Mouse (Mus musculus) heart, embryonic 16.5 days (tissue): ENCODE data around the gene Sstr5. TPM values are rescaled to one million over a fixed set of nuclear protein-coding genes. Genes with fewer than 3 reads are reported as not detected.
A peak's percentile ranks its signal among the peaks of the same experiment; 100 is the strongest.

Experiments
- ATAC-seq: fragments of 200-750 bp; cut with Nextera tagmentation; replicated peaks from 2 replicates; pipeline ENCODE4 v1.8.0; 2017; ENCODE audit warnings: moderate number of reproducible peaks; ENCODE audit not compliant: insufficient read depth, low FRiP score; ENCODE audit errors: extremely low read depth
- H3K27ac ChIP-seq: fragments of 300-500 bp; sonication (generic); 2 replicates; pipeline ENCODE4 v1.5.1; 2014; ENCODE audit warnings: mild to moderate bottlenecking, low read length, control low read depth, moderate library complexity
- H3K27me3 ChIP-seq: fragments of 300-500 bp; sonication (generic); 2 replicates; pipeline ENCODE4 v1.6.1; 2014; ENCODE audit warnings: low read length, mixed read lengths; ENCODE audit not compliant: control insufficient read depth, insufficient read depth
- H3K36me3 ChIP-seq: fragments of 300-500 bp; sonication (generic); 2 replicates; pipeline ENCODE4 v1.6.1; 2014; ENCODE audit not compliant: control insufficient read depth, insufficient read depth
- H3K4me1 ChIP-seq: fragments of 300-500 bp; sonication (generic); 2 replicates; pipeline ENCODE4 v1.6.1; 2014; ENCODE audit warnings: low read length, mixed read lengths; ENCODE audit not compliant: control insufficient read depth, insufficient read depth
- H3K4me2 ChIP-seq: fragments of 300-500 bp; sonication (generic); 2 replicates; pipeline ENCODE4 v1.6.1; 2014; ENCODE audit warnings: low read depth, mild to moderate bottlenecking, control low read depth, low read length
- H3K4me3 ChIP-seq: fragments of 300-500 bp; sonication (generic); 2 replicates; pipeline ENCODE4 v1.5.1; 2014; ENCODE audit warnings: mild to moderate bottlenecking, control low read depth, low read length
- H3K9ac ChIP-seq: fragments of 300-500 bp; sonication (generic); 2 replicates; pipeline ENCODE4 v1.6.1; 2014; ENCODE audit warnings: low read length, control low read depth
- H3K9me3 ChIP-seq: fragments of 300-500 bp; sonication (generic); replicated peaks from 2 replicates; pipeline ENCODE4 v1.6.1; 2016; ENCODE audit warnings: low read length; ENCODE audit not compliant: control insufficient read depth
- WGBS: fragments of 180-500 bp; shearing (Covaris S2); extraction: QIAGEN DNeasy Blood & Tissue Kit; methylation state at CpG from one replicate; pipeline ENCODE4 v1.1.7; 2014; 5-methylcytosine and 5-hydroxymethylcytosine counted together
- polyA plus RNA-seq: library from polyadenylated mRNA; unstranded; fragments of >200 nt; fragmentation: Nextera tagmentation; extraction: Ambion mirVana; gene quantifications from 2 replicates; pipeline ENCODE4 v1.2.1, GENCODE M21; 2015

Sstr5 gene
- polyA plus RNA-seq, 1 experiment from 2014 or later = 0.07 TPM

DNA sequence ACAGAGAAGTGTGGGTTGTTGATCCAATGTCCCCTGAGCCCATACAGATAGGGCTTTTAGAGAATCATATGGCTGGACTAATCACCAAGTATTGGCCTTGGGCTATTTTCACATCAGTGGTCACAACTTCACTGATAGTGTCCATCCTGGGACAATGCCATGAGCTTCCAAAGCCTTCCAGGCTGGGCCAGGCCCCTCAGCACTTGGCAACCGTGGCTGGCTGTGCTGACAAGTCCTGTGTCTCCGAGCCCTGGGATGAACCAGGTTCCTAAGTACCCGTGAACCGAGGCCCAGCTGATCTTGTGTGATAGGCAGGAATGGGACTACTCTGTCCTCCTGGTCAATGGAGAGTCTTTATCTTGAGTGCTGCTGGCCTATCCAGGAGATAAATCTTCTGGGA is 33.0 kb downstream of the Sstr5 start:
- Histone ChIP-seq H3K27ac (peak overlapping the region; percentile 93), H3K36me3 (no peaks in the 10 kb centered on the region), H3K9me3 (no peaks in the 10 kb centered on the region), H3K4me2 (no peak overlapping the region), H3K9ac (peak overlapping the region; percentile 43; the same call in 1 of the 2 replicates), H3K4me1 (peaks cover 39% of the 10 kb centered on the region), H3K27me3 (no peaks in the 10 kb centered on the region), H3K4me3 (no peak overlapping the region)
- 60% methylated on average over 4 of the region's 4 CpGs for WGBS
- ATAC-seq = no peak

DNA sequence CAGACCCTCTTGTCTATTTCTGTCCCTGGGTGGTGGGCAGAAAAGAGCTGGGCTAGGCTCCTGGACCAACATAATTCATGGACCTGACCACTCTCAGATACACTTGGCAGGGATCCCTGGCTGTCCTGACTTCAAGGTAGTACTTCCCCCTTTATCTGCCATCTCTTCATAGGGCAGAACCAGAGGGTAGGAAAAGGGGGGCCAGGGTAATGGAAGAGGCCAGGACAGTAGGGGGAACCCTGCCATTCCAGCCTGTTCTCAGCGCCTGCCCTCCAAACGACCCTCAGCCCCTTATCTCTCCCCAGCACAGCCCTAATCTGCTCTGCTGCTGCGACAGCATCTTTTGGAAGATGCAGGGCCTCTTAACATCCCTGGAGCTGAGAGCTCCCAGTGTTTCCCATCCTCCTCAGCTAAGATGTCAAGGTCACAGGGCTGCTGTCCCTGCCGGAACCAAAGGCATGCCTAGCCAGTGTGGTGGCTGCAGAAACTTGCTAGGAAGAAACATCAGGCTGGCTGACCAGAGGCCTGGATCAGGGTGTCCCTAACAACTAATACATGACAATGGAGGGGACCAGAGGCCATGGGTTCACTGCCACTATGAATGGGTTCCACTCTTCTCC is 33.7 kb downstream of the Sstr5 start:
- Histone ChIP-seq H3K4me3 (no peak overlapping the region), H3K27ac (peak overlapping the region; percentile 93), H3K4me1 (peaks cover 37% of the 10 kb centered on the region), H3K4me2 (peak overlapping the region; percentile 15), H3K27me3 (no peaks in the 10 kb centered on the region), H3K9me3 (no peaks in the 10 kb centered on the region), H3K36me3 (no peaks in the 10 kb centered on the region), H3K9ac (peak overlapping the region; percentile 43)
- ATAC-seq = peak; percentile 56
- 17% methylated on average over 4 of the region's 4 CpGs for WGBS

DNA sequence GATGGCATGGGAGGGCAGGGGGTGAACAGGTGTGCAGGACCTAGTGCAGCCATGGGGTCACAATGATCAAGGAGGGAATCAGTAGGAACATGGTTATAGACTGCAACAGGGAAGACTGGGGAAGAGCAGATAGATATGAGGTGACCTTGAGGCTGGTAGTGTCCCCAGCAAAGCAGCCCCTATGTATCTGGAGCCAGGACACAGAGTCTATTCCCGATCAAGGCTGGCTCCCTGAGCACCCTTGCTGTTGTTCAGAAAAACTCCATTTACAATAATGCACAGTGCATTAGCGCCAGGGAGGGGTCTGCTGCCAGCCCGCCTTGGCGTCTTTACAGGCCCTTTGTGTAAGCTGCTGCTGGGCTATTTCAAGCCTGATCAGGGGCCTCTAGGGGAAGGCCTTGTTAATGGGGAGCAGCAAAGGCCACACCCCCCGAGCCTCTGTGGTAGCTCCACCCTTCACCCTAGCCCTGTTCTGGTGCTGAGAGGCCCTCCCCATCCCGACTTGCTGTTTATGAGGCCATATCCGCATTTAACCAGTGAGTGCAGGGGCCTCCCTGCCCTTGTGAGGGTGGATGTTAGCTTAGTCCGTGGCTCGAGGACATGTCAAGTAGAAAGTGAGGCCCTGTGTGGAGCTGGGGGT is 34.7 kb downstream of the Sstr5 start:
- Histone ChIP-seq H3K4me2 (peak overlapping the region; percentile 15), H3K36me3 (no peaks in the 10 kb centered on the region), H3K4me3 (no peak overlapping the region), H3K9me3 (no peaks in the 10 kb centered on the region), H3K4me1 (peaks cover 27% of the 10 kb centered on the region), H3K9ac (peak overlapping the region; percentile 47), H3K27me3 (no peaks in the 10 kb centered on the region), H3K27ac (peak overlapping the region; percentile 93)
- ATAC-seq = peak; percentile 90
- WGBS = 20% methylated on average over 9 of the region's 9 CpGs

DNA sequence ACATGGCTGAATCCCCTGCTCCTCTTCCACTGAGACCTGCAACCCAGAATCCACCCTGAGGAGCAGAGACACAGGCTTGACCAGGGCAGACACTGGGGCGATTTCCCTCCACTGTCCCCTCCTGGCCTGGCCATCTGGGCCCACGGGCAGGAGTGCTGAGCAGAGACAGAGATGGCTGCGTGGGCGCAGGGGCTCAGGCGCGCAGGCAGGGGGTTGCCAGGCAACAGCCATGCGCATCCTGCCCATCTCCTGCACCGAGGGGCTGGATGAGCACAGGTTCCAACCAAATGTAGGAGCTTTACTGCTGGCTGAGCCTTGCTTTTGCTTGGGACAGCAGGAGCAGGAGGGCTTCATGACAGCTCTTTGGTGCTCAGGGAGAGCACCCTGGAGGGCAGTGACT is 40.5 kb downstream of the Sstr5 start:
- no peaks in the 10 kb centered on the region for H3K36me3 ChIP-seq
- no peaks in the 10 kb centered on the region for H3K27me3 ChIP-seq
- no peak for ATAC-seq
- H3K9ac ChIP-seq = no peak overlapping the region
- no peak overlapping the region for H3K4me2 ChIP-seq
- H3K27ac ChIP-seq = no peak overlapping the region
- H3K9me3 ChIP-seq = no peaks in the 10 kb centered on the region
- no peaks in the 10 kb centered on the region for H3K4me1 ChIP-seq
- WGBS = 60% methylated on average over 8 of the region's 8 CpGs
- H3K4me3 ChIP-seq = no peak overlapping the region

DNA sequence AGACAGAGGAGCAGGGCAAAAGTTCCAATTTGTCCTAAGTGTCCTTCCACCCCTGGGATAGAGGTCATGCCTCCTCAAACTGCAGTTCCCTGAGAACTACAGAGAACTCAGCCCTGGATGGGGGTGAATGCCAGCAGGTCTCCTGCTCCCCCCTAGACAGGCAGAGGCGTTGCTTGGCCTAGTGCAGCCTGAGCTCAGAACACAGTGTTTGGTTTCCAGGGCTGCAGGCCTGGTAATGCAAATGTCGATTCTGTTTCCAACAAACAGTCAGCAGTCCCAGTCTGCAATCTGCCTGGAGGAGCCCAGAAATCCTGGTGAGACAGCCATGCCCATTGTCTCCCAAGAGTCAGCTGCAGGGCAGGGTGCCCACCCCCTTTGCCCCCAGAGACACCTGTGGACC is 42.8 kb downstream of the Sstr5 start, which contains the start of gene Tekt4:
TSS of gene Tekt4 (plus strand) at position 344 of the 400 bp plus-strand sequence.
- 33% methylated on average over 2 of the region's 2 CpGs for WGBS
- H3K27ac ChIP-seq = no peak within 1 kb of the TSS
- H3K4me1 ChIP-seq = no peaks in the 10 kb centered on the region

DNA sequence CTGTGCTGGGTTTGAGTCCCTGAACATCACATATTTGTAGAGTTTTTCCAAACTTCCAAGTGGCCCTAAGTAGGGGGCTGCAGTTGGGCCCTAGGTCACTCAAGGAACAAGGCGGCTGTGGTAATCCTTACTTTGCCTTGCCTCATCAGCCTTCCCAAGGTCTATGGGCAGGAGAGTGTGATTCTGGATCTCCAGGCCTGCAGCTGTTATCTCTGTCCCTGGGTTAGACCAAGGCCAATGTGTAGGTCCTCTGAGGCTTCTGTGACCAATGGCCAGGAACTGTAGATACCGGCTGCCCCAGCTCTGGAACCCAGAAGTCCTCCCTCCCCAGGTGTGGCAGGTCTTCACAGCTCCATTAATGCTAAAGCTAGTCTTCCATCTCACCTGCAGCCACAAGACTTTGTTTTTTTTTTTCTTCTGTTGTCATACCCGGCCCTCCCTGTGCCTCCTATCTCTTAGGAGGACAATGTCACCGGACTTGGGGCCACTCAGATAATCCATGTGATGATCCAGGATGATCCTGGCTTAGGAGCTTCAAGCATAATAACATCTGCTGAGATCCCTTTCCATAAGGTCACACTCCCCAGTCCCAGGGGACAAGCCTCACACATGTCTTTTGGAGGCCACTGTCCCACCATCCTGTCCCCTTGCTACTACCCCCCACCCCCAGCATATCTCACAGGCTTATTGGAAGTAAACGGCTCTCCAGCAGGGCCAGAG is 44.7 kb downstream of the Sstr5 start:
- Histone ChIP-seq H3K4me1 (no peaks in the 10 kb centered on the region), H3K27ac (no peak overlapping the region)

More for the DNA sequence above, 42.8 kb downstream of the Sstr5 start, which contains the start of gene Tekt4:
- ATAC-seq = no peak
- Histone ChIP-seq H3K9me3 (no peaks in the 10 kb centered on the region), H3K36me3 (no peaks in the 10 kb centered on the region), H3K27me3 (no peaks in the 10 kb centered on the region), H3K4me2 (no peak within 1 kb of the TSS), H3K9ac (no peak within 1 kb of the TSS), H3K4me3 (no peak within 1 kb of the TSS)

DNA sequence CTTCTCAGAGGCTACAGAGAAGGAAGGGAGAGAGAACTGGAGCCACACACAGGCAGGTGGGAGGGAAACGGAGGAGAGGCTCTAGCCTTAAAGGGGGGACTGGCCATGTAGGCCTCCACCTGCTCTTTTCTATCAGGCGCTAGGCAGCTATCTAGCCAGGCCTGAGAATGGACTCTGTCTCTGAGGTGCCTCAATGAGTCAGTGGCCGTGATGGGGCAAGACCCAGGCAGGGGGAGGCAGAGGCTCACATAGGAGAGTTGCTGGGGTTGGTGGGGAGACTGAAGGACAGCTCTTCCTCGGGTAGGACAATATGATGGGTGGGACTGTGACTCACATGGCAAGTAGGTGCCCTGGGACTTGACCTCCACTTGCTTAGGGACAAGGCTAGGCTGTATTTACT is 46.8 kb downstream of the Sstr5 start:
- Histone ChIP-seq H3K27me3 (no peaks in the 10 kb centered on the region), H3K27ac (no peak overlapping the region), H3K36me3 (no peaks in the 10 kb centered on the region), H3K4me2 (no peak overlapping the region), H3K4me3 (no peak overlapping the region), H3K9ac (no peak overlapping the region), H3K9me3 (no peaks in the 10 kb centered on the region), H3K4me1 (no peaks in the 10 kb centered on the region)
- 50% methylated on average over 4 of the region's 4 CpGs for WGBS
- ATAC-seq = no peak

More for the DNA sequence above, 44.7 kb downstream of the Sstr5 start:
- 74% methylated on average over 5 of the region's 5 CpGs for WGBS
- no peak for ATAC-seq
- H3K36me3 ChIP-seq = no peaks in the 10 kb centered on the region
- no peaks in the 10 kb centered on the region for H3K9me3 ChIP-seq
- no peaks in the 10 kb centered on the region for H3K27me3 ChIP-seq
- no peak overlapping the region for H3K4me3 ChIP-seq
- H3K9ac ChIP-seq = no peak overlapping the region
- H3K4me2 ChIP-seq = no peak overlapping the region

DNA sequence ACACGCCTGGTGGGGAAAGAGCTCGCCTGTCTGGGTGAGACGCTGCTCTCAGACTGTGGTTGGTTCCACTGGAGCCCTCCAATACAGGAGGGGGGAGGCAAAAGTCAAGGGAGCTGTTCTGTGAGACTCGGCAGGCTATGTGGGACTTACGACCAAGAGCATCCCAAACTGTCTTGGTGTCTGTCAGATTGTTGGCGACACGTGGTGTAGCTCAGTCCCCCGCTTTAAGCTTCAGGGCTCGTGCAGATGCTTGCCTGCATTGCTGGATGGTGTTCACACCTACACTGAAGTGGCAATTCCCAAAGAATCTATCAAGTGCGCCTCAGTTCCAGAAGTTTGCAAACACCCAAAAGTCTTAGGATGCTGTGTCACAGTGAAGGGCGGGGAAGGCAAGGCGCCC is 49.2 kb downstream of the Sstr5 start:
- no peak overlapping the region for H3K4me2 ChIP-seq
- H3K36me3 ChIP-seq = no peaks in the 10 kb centered on the region
- H3K9me3 ChIP-seq = no peaks in the 10 kb centered on the region
- no peaks in the 10 kb centered on the region for H3K27me3 ChIP-seq
- H3K4me1 ChIP-seq = no peaks in the 10 kb centered on the region
- H3K9ac ChIP-seq = no peak overlapping the region
- WGBS = 68% methylated on average over 12 of the region's 12 CpGs
- H3K27ac ChIP-seq = no peak overlapping the region
- no peak for ATAC-seq
- no peak overlapping the region for H3K4me3 ChIP-seq

DNA sequence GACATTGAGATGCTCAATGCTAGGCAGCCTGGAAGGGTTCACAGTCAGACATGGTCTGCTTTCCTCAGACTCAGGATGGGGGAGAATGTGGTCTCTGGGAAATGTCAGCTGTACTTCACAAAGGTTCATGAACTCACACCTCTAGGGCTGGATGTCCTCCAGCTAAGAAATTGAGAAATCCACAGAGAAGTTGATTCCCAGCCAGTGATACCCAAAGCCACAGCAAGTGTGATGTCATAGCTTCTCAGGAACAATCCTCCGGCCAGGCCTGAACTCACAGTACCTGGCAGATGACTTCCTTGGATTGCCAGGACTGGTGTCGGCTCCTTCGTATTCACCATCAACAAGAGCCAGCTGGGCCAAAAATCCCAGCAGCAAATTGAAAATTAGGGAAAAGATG is 51.2 kb downstream of the Sstr5 start:
- WGBS = 83% methylated on average over 3 of the region's 3 CpGs
- Histone ChIP-seq H3K27me3 (no peaks in the 10 kb centered on the region), H3K4me1 (no peaks in the 10 kb centered on the region), H3K4me2 (no peak overlapping the region), H3K4me3 (no peak overlapping the region), H3K27ac (no peak overlapping the region), H3K9me3 (no peaks in the 10 kb centered on the region), H3K36me3 (no peaks in the 10 kb centered on the region), H3K9ac (no peak overlapping the region)
- no peak for ATAC-seq
